Mouse (Mus musculus): Measurements from ENCODE around the gene Kat7. TPM values are rescaled to one million over a fixed set of nuclear protein-coding genes. Genes with fewer than 3 reads are reported as not detected.

Kat7 gene
- polyA plus RNA-seq, 1 experiment from 2014 or later: 30.7 TPM

DNA sequence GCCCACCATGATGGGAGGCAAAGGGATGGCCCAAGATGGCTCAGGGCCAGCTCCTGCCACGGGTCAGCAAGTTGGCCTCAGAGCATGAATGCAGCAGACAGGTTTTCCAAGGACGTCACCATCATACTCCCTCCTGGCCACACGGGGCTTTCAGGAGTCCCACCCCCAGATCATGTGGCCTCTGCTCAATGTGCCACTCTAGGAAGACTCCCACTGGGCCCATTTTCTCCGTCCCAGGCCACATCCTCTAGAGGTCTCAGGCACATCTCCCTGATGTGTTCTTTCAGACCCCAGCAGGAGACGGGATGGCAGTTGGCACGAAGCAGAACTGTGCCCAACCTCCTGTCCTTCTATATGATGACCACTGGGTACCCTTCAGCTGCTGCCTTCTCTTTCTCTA, 67.4 kb downstream of the Kat7 start:
- TF ChIP-seq EP300 (IDR thresholded peaks at IDR 0.05): no peak
- TF ChIP-seq CTCF (IDR thresholded peaks at IDR 0.05): no peak
- DNase-seq (ENCODE audit: low spot score) (no peak), ATAC-seq (no peak)
- Histone ChIP-seq H3K4me2 (replicated peaks; ENCODE audit: low read depth, low read length) (no peak overlapping the region), H3K9me3 (ENCODE audit: low read length) (no peaks in the 10 kb centered on the region), H3K9ac (replicated peaks; ENCODE audit: low read depth) (no peak overlapping the region), H3K4me3 (ENCODE audit: low read depth, low read length) (no peak overlapping the region), H3K36me3 (ENCODE audit: insufficient read depth, low read length) (no peaks in the 10 kb centered on the region), H3K4me1 (ENCODE audit: insufficient read depth, low read depth, low read length) (no peaks in the 10 kb centered on the region), H3K27ac (ENCODE audit: low read length) (no peak overlapping the region), H3K27me3 (replicated peaks; ENCODE audit: insufficient read depth, low read length) (no peaks in the 10 kb centered on the region)
- 60% methylated on average over 6 of the region's 6 CpGs for WGBS

DNA sequence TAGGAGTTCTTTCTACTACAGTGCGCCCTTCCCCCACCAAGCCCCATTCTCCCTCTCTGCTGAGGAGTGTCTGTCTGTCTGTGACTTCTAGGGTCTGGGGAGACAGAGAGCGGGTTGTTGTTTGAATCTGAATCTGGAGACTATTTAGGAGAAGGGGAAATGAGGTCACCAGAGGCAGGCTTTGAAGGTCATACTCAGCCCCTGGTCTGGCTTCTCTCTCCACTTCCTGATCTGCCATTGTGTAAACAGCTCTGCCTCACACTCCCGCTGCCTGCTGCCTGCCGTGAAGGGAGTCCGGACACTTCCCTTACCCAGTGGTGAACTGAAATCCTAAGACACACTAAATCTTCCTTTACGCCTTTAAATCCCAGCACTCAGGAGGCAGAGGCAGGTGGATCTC, 71.6 kb downstream of the Kat7 start:
- ATAC-seq: peak; percentile 60
- no peaks in the 10 kb centered on the region for H3K36me3 ChIP-seq (ENCODE audit: insufficient read depth, low read length)
- H3K4me2 ChIP-seq (replicated peaks; ENCODE audit: low read depth, low read length): no peak overlapping the region
- H3K9ac ChIP-seq (replicated peaks; ENCODE audit: low read depth): no peak overlapping the region
- TF ChIP-seq CTCF (IDR thresholded peaks at IDR 0.05) (no peak), EP300 (IDR thresholded peaks at IDR 0.05) (no peak)
- no peaks in the 10 kb centered on the region for H3K4me1 ChIP-seq (ENCODE audit: insufficient read depth, low read depth, low read length)
- no peak overlapping the region for H3K27ac ChIP-seq (ENCODE audit: low read length)
- H3K9me3 ChIP-seq (ENCODE audit: low read length): no peaks in the 10 kb centered on the region
- 35% methylated on average over 6 of the region's 6 CpGs for WGBS
- DNase-seq (ENCODE audit: low spot score): no peak
- H3K27me3 ChIP-seq (replicated peaks; ENCODE audit: insufficient read depth, low read length): no peaks in the 10 kb centered on the region
- no peak overlapping the region for H3K4me3 ChIP-seq (ENCODE audit: low read depth, low read length)

DNA sequence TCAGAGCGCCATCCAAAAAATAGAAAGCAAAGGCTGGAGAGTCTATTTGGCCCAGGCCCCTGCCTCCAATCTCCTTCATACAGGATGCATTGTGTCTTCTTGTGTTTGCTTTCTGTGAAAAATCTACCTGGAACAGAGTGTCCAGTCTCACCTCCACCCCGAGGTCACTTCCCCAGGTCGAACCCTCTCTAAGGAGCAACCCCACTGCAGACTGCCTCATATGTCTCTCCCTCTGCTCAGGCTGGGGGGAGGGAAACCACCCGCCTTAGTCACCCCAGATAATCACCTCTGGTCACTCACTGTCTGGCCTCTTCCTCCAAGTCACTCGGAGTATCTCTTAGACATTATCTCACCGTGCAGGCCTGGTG, 77.7 kb downstream of the Kat7 start:
- H3K27me3 ChIP-seq (replicated peaks; ENCODE audit: insufficient read depth, low read length): no peaks in the 10 kb centered on the region
- no peak for TF ChIP-seq EP300 (IDR thresholded peaks at IDR 0.05)
- TF ChIP-seq CTCF (IDR thresholded peaks at IDR 0.05): no peak
- WGBS: 32% methylated on average over 6 of the region's 6 CpGs
- no peaks in the 10 kb centered on the region for H3K36me3 ChIP-seq (ENCODE audit: insufficient read depth, low read length)
- DNase-seq (ENCODE audit: low spot score) (no peak), ATAC-seq (no peak)
- H3K4me1 ChIP-seq (ENCODE audit: insufficient read depth, low read depth, low read length): no peaks in the 10 kb centered on the region
- no peaks in the 10 kb centered on the region for H3K9me3 ChIP-seq (ENCODE audit: low read length)
- H3K4me2 ChIP-seq (replicated peaks; ENCODE audit: low read depth, low read length): 0 out of 2 replicates have a peak overlapping the region, but pooled peaks have one; percentile 32
- no peak overlapping the region for H3K4me3 ChIP-seq (ENCODE audit: low read depth, low read length)
- H3K27ac ChIP-seq (ENCODE audit: low read length): no peak overlapping the region
- H3K9ac ChIP-seq (replicated peaks; ENCODE audit: low read depth): no peak overlapping the region

DNA sequence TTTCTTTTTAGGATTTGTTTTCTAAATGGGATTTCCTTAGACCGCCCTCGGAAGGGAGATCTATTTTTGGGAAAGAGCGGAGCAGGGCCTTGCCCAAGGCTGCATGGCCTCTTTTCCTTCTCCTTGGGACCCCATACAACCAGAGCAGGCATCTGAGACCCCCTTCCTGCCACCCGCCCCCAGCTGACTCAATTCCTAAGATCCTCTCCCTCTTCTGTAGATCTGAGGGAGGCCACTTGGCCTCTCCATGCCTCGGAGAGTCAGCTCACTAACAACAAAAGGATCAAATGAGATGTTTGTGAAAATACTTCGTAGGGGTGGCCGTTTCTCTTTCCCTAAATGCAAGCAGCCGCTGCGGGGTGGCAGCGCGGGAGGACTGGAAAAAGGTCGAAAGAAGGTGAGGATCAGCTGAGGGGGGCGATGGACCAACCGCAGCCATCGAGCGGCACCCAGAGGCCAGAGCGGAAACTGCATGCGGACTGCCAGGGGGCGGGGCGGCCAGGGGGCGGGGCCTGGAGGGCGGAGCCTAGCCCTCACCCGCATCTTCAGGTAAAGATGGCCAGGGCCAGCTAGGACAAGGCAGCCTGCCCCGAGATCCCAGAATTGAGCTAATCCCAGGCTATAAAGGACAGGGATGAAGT, 78.2 kb downstream of the Kat7 start:
- Histone ChIP-seq H3K27ac (ENCODE audit: low read length) (no peak overlapping the region), H3K36me3 (ENCODE audit: insufficient read depth, low read length) (no peaks in the 10 kb centered on the region), H3K27me3 (replicated peaks; ENCODE audit: insufficient read depth, low read length) (no peaks in the 10 kb centered on the region), H3K9ac (replicated peaks; ENCODE audit: low read depth) (no peak overlapping the region), H3K4me2 (replicated peaks; ENCODE audit: low read depth, low read length) (peak overlapping the region; percentile 32; the same call in 1 of the 2 replicates), H3K9me3 (ENCODE audit: low read length) (no peaks in the 10 kb centered on the region), H3K4me1 (ENCODE audit: insufficient read depth, low read depth, low read length) (no peaks in the 10 kb centered on the region), H3K4me3 (ENCODE audit: low read depth, low read length) (no peak overlapping the region)
- TF ChIP-seq EP300 (IDR thresholded peaks at IDR 0.05) (no peak), CTCF (IDR thresholded peaks at IDR 0.05) (peak; percentile 86)
- WGBS: 14% methylated on average over 19 of the region's 24 CpGs
- ATAC-seq: peak; percentile 83
- peak; percentile 73 for DNase-seq (ENCODE audit: low spot score)

DNA sequence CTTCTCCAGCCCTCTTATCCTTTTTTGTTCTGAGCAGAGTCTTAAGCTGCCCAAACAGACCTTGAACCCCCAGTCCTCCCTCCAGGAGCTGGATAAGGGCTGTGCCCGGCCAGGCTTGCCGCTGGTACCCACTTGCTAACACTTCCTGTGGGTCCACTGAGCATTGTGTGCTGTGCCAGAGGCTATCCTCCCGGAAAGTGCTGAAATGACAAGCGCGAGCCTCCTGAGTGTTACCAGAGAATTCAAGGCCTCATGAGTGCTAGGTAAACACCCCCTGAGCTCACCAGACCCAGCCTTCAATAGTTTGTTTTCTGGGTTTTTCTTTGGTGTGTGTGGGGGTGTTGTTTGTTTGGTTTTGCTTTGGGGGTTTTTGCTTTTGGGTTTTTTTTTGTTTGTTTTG, 82.6 kb downstream of the Kat7 start:
- no peak for ATAC-seq
- H3K4me3 ChIP-seq (ENCODE audit: low read depth, low read length): no peak overlapping the region
- DNase-seq (ENCODE audit: low spot score): peak; percentile 34
- TF ChIP-seq CTCF (IDR thresholded peaks at IDR 0.05): no peak
- TF ChIP-seq EP300 (IDR thresholded peaks at IDR 0.05): no peak
- no peaks in the 10 kb centered on the region for H3K9me3 ChIP-seq (ENCODE audit: low read length)
- H3K27me3 ChIP-seq (replicated peaks; ENCODE audit: insufficient read depth, low read length): peaks cover 4% of the 10 kb centered on the region; the same call in 1 of the 2 replicates
- peaks cover 5% of the 10 kb centered on the region for H3K4me1 ChIP-seq (ENCODE audit: insufficient read depth, low read depth, low read length)
- H3K4me2 ChIP-seq (replicated peaks; ENCODE audit: low read depth, low read length): no peak overlapping the region
- H3K9ac ChIP-seq (replicated peaks; ENCODE audit: low read depth): no peak overlapping the region
- no peak overlapping the region for H3K27ac ChIP-seq (ENCODE audit: low read length)
- 24% methylated on average over 5 of the region's 5 CpGs for WGBS
- no peaks in the 10 kb centered on the region for H3K36me3 ChIP-seq (ENCODE audit: insufficient read depth, low read length)

DNA sequence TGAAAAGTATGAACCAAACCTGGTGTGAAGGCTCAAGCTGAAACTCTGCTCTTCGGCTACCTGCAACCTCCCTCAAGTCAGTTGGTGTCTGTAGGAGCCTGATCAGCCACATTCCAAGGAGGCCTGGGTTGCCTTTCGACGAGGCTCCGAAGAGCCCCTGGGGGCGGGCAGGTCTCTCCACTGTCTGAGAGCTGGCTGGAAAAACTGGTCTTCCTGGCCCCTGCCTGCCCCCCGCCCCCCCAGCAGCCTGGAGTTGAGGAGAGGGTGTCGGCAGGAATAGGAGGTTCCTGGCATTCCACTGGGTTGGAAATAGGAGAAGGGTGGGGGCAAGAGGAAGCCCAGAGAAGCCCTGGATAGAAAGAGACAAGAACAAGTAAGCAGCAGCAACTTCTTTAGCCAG, 84.6 kb downstream of the Kat7 start:
- ATAC-seq (peak; percentile 68), DNase-seq (ENCODE audit: low spot score) (peak; percentile 46)
- Histone ChIP-seq H3K4me3 (ENCODE audit: low read depth, low read length) (no peak overlapping the region), H3K9ac (replicated peaks; ENCODE audit: low read depth) (no peak overlapping the region), H3K4me2 (replicated peaks; ENCODE audit: low read depth, low read length) (no peak overlapping the region), H3K27me3 (replicated peaks; ENCODE audit: insufficient read depth, low read length) (peaks cover 7% of the 10 kb centered on the region; the same call in 1 of the 2 replicates), H3K4me1 (ENCODE audit: insufficient read depth, low read depth, low read length) (peaks cover 5% of the 10 kb centered on the region), H3K9me3 (ENCODE audit: low read length) (no peaks in the 10 kb centered on the region), H3K27ac (ENCODE audit: low read length) (no peak overlapping the region), H3K36me3 (ENCODE audit: insufficient read depth, low read length) (no peaks in the 10 kb centered on the region)
- WGBS: 12% methylated on average over 7 of the region's 7 CpGs
- no peak for TF ChIP-seq CTCF (IDR thresholded peaks at IDR 0.05)
- no peak; the same call in 1 of the 2 replicates for TF ChIP-seq EP300 (IDR thresholded peaks at IDR 0.05)

Other genes starting within 250 kb of the Kat7 start
- 44.3 and 63.1 TPM in 2 replicates for gene Itga3, start 233.4 kb downstream of the Kat7 start, polyA plus RNA-seq (2015; fragmentation: Nextera tagmentation; extraction: Ambion mirVana)
- gene Dlx3, start 190.1 kb downstream of the Kat7 start, polyA plus RNA-seq (2015; fragmentation: Nextera tagmentation; extraction: Ambion mirVana): 0.05 TPM in 1 of 2 replicates, not detected in the other
- 0.55 and 0.79 TPM in 2 replicates for gene Dlx4, start 164.0 kb downstream of the Kat7 start, polyA plus RNA-seq (2015; fragmentation: Nextera tagmentation; extraction: Ambion mirVana)
- gene Tac4, start 48.7 kb downstream of the Kat7 start, polyA plus RNA-seq (2015; fragmentation: Nextera tagmentation; extraction: Ambion mirVana): 0.18 and 0.25 TPM in 2 replicates
- 20.4 and 21.6 TPM in 2 replicates for gene Fam117a, start 26.8 kb upstream of the Kat7 start, polyA plus RNA-seq (2015; fragmentation: Nextera tagmentation; extraction: Ambion mirVana)
- gene Slc35b1, start 74.4 kb upstream of the Kat7 start, polyA plus RNA-seq (2015; fragmentation: Nextera tagmentation; extraction: Ambion mirVana): 87.3 and 96.8 TPM in 2 replicates
- gene Spop, start 103.8 kb upstream of the Kat7 start, polyA plus RNA-seq (2015; fragmentation: Nextera tagmentation; extraction: Ambion mirVana): 140 and 185 TPM in 2 replicates
- gene Nxph3, start 204.3 kb upstream of the Kat7 start, polyA plus RNA-seq (2015; fragmentation: Nextera tagmentation; extraction: Ambion mirVana): 1.2 and 1.5 TPM in 2 replicates

All from lung, postnatal 0 days (tissue).